Mouse (Mus musculus) ES-E14 (cell line): ENCODE results near the gene Mcrip1.

Experiments used
- CHD2 ChIP-seq: IDR thresholded peaks from 2 replicates; pipeline ENCODE4 v1.6.1; 2014; ENCODE audit warnings: mild to moderate bottlenecking, low read depth, low read length, inconsistent platforms
- ZC3H11A ChIP-seq: IDR thresholded peaks from 2 replicates; pipeline ENCODE4 v1.6.1; 2012; ENCODE audit warnings: low read depth, mild to moderate bottlenecking, inconsistent platforms, low read length, borderline replicate concordance

DNA sequence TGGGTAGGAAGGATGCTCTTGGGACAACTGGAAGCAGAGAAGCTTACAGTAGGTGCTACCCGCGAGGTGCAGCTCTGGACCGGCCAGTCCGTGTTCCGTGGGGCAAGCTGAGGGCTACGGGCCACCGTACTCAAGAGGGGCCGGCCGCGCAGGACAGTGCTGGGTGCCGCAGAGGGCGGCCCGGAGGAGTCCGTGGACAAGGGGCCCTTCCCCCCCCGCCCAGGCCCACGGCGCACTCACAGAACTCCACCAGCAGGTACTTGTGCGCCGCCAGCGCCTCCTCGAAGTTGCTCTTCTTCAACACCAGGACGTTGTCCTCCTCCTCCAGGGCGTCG is 22.9 kb upstream of the Mcrip1 start:
- TF ChIP-seq ZC3H11A, result no peak
- TF ChIP-seq CHD2, result no peak
